Mouse (Mus musculus): Measurements from ENCODE around the gene Herc4.

Herc4 gene

GRCm38 (mm10) chr10:63308582-63309366 is 65.2 kb downstream of the Herc4 start:
- CTCF ChIA-PET = interaction anchor here (0.5 to 4.1 kb wide), 97 partner anchors 10 to 740 kb away, joined by 3 to 41 read pairs (median 4); partner anchors contain the start of genes Dnajc12 (in 4 of the 4), Sirt1 (in 2 of the 4), Atoh7 (in 1 of the 4) and Herc4 (in 1 of the 4)
- POLR2A ChIA-PET = interaction anchor here in 3 of 4 experiments (0.6 to 6.9 kb wide), 33 partner anchors 8 to 283 kb away, joined by 3 to 58 read pairs (median 4); partner anchors contain the start of genes Dnajc12 (in 2 of the 3), Sirt1 (in 2 of the 3) and Herc4 (in 1 of the 3)

DNA sequence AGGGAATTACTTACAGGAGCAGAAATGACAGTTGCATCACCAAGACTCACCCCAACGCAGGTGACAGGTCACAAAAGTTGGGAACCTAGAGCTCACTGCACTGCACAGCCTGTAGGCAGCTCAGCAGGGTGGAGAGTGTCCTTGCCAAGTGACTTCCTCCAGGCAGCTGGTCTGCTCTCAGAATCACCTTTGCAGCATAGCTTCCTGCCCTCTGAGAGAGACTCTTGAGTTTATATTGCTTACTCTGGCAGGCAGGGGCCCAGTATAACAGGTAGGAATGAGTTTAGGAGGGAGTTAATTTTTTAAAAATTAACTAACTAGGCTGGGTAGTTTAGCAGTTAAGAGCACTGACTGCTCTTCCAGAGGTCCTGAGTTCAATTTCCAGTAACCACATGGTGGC is 70.1 kb downstream of the Herc4 start:
- ChIA-PET CTCF (interaction anchor here in 1 of 4 experiments (0.5 to 1.2 kb wide), 5 partner anchors 63 to 274 kb away, joined by 3 to 4 read pairs (median 3); no protein-coding TSS in a partner anchor), POLR2A (interaction anchor here in 2 of 4 experiments (0.5 to 6.8 kb wide), 7 partner anchors 9 to 59 kb away, joined by 3 to 50 read pairs (median 4); no protein-coding TSS in a partner anchor)

GRCm38 (mm10) chr10:63327091-63327490 is 83.5 kb downstream of the Herc4 start:
- ChIA-PET CTCF (interaction anchor here in 2 of 4 experiments (1.0 to 1.2 kb wide), 2 partner anchors 18 to 50 kb away, joined by 3 to 4 read pairs; no protein-coding TSS in a partner anchor), POLR2A (interaction anchor here in 3 of 4 experiments (0.6 to 10.1 kb wide), 10 partner anchors 8 to 68 kb away, joined by 3 to 105 read pairs (median 4); partner anchors contain the start of genes Dnajc12 (in 2 of the 3) and Sirt1 (in 1 of the 3))

DNA sequence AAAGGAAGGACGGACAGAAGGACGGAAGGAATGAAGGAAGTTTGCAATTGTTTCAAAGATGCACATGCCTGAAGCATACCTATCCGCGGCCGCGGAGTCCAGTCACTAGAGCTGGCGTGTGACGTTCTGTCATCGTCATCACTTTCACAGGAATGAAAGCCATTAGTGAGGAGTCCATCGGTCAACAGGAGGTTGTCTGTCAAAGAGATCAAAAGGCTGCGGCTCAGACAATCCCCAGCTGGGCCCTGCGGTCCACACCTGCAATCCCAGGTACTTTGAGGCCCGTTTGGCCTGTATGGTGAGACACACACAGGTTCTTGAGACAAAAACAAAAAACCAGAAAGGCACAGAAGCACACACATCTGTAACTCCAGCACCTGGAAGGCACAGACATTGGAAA is 93.3 kb downstream of the Herc4 start:
- ChIA-PET POLR2A (interaction anchor here in 3 of 4 experiments (0.6 to 8.3 kb wide), 33 partner anchors 8 to 589 kb away, joined by 3 to 105 read pairs (median 6); partner anchors contain the start of genes Dnajc12 (in 1 of the 3) and Sirt1 (in 1 of the 3)), CTCF (interaction anchor here in 2 of 4 experiments (0.7 to 1.2 kb wide), 3 partner anchors 28 to 451 kb away, joined by 3 to 7 read pairs (median 6); no protein-coding TSS in a partner anchor)

GRCm38 (mm10) chr10:63337326-63337725 is 93.7 kb downstream of the Herc4 start:
- ChIA-PET CTCF (interaction anchor here in 2 of 4 experiments (0.7 to 1.2 kb wide), 3 partner anchors 29 to 451 kb away, joined by 3 to 7 read pairs (median 6); no protein-coding TSS in a partner anchor), POLR2A (interaction anchor here in 3 of 4 experiments (0.7 to 8.3 kb wide), 33 partner anchors 8 to 315 kb away, joined by 3 to 105 read pairs (median 6); partner anchors contain the start of genes Dnajc12 (in 1 of the 3) and Sirt1 (in 1 of the 3))

GRCm38 (mm10) chr10:63337951-63338836 is 94.6 kb downstream of the Herc4 start:
- CTCF ChIA-PET = interaction anchor here in 1 of 4 experiments (0.9 to 1.7 kb wide), 4 partner anchors 9 to 45 kb away, joined by 3 to 5 read pairs (median 4); partner anchors contain the start of gene Dnajc12
- POLR2A ChIA-PET = interaction anchor here (0.5 to 8.3 kb wide), 37 partner anchors 8 to 760 kb away, joined by 3 to 105 read pairs (median 5); partner anchors contain the start of genes Dnajc12 (in 1 of the 4), Kif1bp (in 1 of the 4) and Sirt1 (in 1 of the 4)

- ChIA-PET POLR2A (interaction anchor here in 3 of 4 experiments (0.6 to 7.1 kb wide), 25 partner anchors 9 to 546 kb away, joined by 3 to 105 read pairs (median 5); partner anchors contain the start of gene Dnajc12 (in 2 of the 3)), CTCF (interaction anchor here in 3 of 4 experiments (0.6 to 2.1 kb wide), 7 partner anchors 23 to 352 kb away, joined by 3 to 13 read pairs (median 5); partner anchors contain the start of gene Dnajc12 (in 1 of the 3))
Observed at GRCm38 (mm10) chr10:63338914-63339643, 95.5 kb downstream of the Herc4 start.

DNA sequence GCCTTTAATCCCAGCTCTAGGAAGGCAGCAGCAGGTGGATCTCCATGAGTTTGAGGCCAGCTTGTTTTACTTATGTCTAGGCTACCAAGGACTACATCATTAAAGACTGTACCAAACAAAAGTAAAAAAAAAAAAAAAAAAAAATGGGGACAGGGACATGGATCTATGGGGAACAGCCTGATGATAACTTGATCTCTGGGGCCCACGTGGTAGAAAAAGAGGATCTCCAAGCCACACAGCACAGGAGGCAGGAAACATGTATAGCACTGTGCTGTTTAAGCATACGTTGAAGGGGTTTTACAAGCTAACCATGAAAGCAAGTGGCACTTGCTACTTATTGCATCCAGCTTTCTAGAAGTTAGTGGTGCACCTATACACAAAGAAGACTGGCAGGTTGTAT is 97.7 kb downstream of the Herc4 start:
- POLR2A ChIA-PET = interaction anchor here in 3 of 4 experiments (0.6 to 4.1 kb wide), 14 partner anchors 9 to 1919 kb away, joined by 3 to 24 read pairs (median 4); partner anchors contain the start of gene Dnajc12 (in 1 of the 3)
- CTCF ChIA-PET = interaction anchor here in 3 of 4 experiments (0.6 to 0.7 kb wide), 5 partner anchors 30 to 71 kb away, joined by 3 to 6 read pairs (median 3); no protein-coding TSS in a partner anchor

DNA sequence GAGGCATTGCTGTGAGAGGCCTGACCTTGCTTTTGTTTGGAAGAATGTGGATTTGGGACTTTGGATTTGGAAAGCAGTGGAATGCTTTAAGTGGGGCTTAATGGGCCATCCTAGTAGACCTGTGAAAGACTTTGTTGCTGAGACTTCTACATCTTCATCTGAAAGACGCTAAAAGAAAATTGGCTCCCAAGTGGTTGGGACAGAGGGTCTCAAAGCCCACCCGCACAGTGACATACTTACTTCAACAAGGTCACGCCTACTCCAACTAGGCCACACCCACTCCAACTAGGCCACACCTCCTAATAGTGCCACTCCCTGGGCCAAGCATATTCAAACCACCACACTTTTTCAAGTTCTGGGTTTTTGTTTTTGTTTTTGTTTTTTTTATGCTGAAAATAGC is 101.1 kb downstream of the Herc4 start:
- POLR2A ChIA-PET = interaction anchor here in 2 of 4 experiments (0.6 to 3.4 kb wide), 10 partner anchors 8 to 50 kb away, joined by 3 to 23 read pairs (median 4); no protein-coding TSS in a partner anchor
- CTCF ChIA-PET = interaction anchor here in 1 of 4 experiments (1.0 kb wide), 1 partner anchor 143 kb away, joined by 3 read pairs; no protein-coding TSS in a partner anchor

- POLR2A ChIA-PET = interaction anchor here (0.6 to 8.0 kb wide), 19 partner anchors 9 to 34 kb away, joined by 3 to 97 read pairs (median 5); partner anchors contain the start of gene Dnajc12 (in 1 of the 4)
- CTCF ChIA-PET = interaction anchor here in 2 of 4 experiments (0.6 to 1.8 kb wide), 3 partner anchors 16 to 39 kb away, joined by 4 to 7 read pairs (median 4); no protein-coding TSS in a partner anchor
Observed at GRCm38 (mm10) chr10:63348291-63348690, 104.7 kb downstream of the Herc4 start.

GRCm38 (mm10) chr10:63350666-63351065 is 107.1 kb downstream of the Herc4 start:
- ChIA-PET POLR2A (interaction anchor here in 2 of 4 experiments (1.0 to 8.0 kb wide), 12 partner anchors 9 to 36 kb away, joined by 3 to 97 read pairs (median 13); no protein-coding TSS in a partner anchor), CTCF (interaction anchor here in 1 of 4 experiments (3.0 kb wide), 1 partner anchor 42 kb away, joined by 8 read pairs; no protein-coding TSS in a partner anchor)

DNA sequence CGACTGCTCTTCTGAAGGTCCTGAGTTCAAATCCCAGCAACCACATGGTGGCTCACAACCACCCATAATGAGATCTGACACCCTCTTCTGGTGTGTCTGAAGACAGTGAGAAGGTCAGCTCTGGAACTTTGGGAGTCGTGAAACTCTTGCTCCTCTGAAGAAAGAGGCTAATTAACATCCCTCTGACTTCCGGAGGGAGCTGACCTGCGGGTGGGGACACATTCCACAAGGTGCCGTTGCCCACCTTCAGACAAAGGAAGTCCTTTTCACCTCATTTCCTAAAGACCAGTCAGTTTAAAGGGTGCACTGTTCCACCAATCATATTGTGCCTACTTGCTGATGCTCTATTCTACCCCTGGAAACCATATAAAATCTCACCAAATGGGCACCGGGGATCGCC is 107.5 kb downstream of the Herc4 start:
- POLR2A ChIA-PET = interaction anchor here in 2 of 4 experiments (0.5 to 8.0 kb wide), 13 partner anchors 9 to 173 kb away, joined by 3 to 97 read pairs (median 12); no protein-coding TSS in a partner anchor
- CTCF ChIA-PET = interaction anchor here in 3 of 4 experiments (0.9 to 3.0 kb wide), 4 partner anchors 26 to 42 kb away, joined by 3 to 8 read pairs (median 4); no protein-coding TSS in a partner anchor

DNA sequence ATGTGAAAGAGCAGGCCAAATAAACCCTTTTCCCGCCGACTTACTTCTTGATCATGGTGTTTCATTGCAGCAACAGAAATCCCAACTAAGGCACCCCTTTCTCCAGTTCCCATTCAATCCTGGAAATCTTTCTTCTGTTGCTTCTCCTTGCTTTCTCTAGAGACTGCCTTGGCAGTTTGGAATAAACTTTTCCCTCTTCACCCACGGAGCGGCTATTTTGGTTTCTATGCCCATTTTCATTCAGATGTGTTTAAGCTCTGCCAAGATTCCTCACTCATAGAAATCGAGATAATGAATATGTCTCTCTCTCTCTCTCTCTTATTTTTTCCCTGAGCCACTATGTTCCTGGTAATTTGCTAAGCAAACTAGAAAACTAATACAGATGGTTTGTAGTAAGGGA is 108.5 kb downstream of the Herc4 start:
- ChIA-PET POLR2A (interaction anchor here in 3 of 4 experiments (0.5 to 8.0 kb wide), 15 partner anchors 8 to 174 kb away, joined by 3 to 97 read pairs (median 6); no protein-coding TSS in a partner anchor), CTCF (interaction anchor here in 3 of 4 experiments (0.7 to 1.7 kb wide), 4 partner anchors 18 to 26 kb away, joined by 3 to 5 read pairs (median 4); no protein-coding TSS in a partner anchor)

DNA sequence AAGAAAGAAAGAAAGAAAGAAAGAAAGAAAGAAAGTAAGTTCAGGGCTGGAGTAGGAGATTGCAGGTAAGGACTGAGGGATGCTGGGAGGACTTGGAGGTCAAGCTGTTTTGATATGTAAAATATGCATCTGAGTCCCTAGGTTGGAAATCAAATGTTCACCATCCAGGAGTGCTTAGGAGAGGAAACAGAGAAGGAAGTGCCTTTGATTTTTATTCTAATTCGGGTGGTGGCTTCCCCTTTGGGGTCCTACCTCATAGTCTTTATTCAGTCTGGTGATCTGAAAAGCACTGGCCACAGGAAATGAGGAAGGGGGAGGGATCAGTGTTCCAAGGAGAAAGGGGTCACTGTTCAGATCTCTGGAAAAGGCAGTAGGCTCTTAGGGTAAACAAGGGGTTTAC is 116.9 kb downstream of the Herc4 start:
- ChIA-PET CTCF (interaction anchor here in 1 of 4 experiments (0.6 kb wide), 1 partner anchor 17 kb away, joined by 3 read pairs; no protein-coding TSS in a partner anchor), POLR2A (interaction anchor here (0.5 to 7.9 kb wide), 11 partner anchors 8 to 39 kb away, joined by 3 to 76 read pairs (median 5); partner anchors contain the start of genes Dnajc12 (in 1 of the 4) and Sirt1 (in 1 of the 4))

GRCm38 (mm10) chr10:63365918-63366455 is 122.4 kb downstream of the Herc4 start:
- ChIA-PET POLR2A (interaction anchor here (0.5 to 3.2 kb wide), 65 partner anchors 8 to 1098 kb away, joined by 3 to 35 read pairs (median 4); partner anchors contain the start of genes Dnajc12 (in 3 of the 4), Hnrnph3 (in 3 of the 4), Pbld2 (in 3 of the 4) and Ctnna3 (in 2 of the 4)), CTCF (interaction anchor here (0.6 to 2.0 kb wide), 14 partner anchors 11 to 266 kb away, joined by 3 to 13 read pairs (median 4); partner anchors contain the start of genes Dnajc12 (in 2 of the 4), Herc4 (in 1 of the 4) and Sirt1 (in 1 of the 4))

Measured in embryonic stem cell, embryonic (primary cell).